ENCODE assay signal across 16 mouse cellular contexts in the genomic region with DNA sequence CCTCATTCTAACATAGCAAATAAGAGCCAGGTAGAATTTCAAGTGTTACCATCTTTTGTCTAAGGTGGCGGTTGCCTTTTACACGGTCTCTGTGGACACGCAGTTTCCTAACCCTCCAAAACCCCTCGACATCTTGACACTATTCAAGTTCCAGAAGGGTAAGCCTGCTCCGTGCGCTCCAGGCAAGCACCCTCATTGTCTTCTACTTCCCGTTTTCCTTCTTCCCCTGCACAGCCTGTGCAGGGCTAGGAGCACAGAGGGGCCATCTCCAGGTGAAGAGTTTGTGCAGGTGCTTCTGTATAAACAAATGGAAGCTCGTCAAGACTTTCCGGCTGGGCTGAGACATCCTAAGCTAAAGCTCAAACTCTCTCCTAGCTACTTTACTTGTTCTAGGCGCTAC. TPM values are rescaled to one million over a fixed set of nuclear protein-coding genes. Genes with fewer than 3 reads are reported as not detected.
DNase-seq lines count a peak whose midpoint lies in the region; ATAC-seq and TF ChIP-seq lines count a peak whose summit lies in the region.
"Had no signal": no experiment of that assay in that cellular context is flagged by ENCODE, and none has a peak within 500 bp of the region (broad histone marks: within the 10 kb centered on the region; RNA-seq: fewer than 3 reads in every experiment).

No protein-coding gene starts in this region.

- no peak overlapping the region for H3K4me3 ChIP-seq in hindbrain, embryonic 14.5 days (replicated peaks; ENCODE audit: low read length)
- H3K4me3 ChIP-seq in hindbrain, embryonic 12.5 days, result no peak overlapping the region
- peak overlapping the region; percentile 77 for H3K4me3 ChIP-seq in ES-Bruce4 (ENCODE audit: low read depth, low read length)
- no peak overlapping the region for H3K4me3 ChIP-seq in liver, embryonic 16.5 days (ENCODE audit: low read depth, low read length)
- H3K4me3 ChIP-seq in forebrain, embryonic 13.5 days, result no peak overlapping the region

- TF ChIP-seq POLR2A in ES-Bruce4 (IDR thresholded peaks at IDR 0.05; ENCODE audit: insufficient read depth, low read length), result no peak

- H3K9ac ChIP-seq in hindbrain, embryonic 14.5 days, result no peak overlapping the region
- no peak overlapping the region for H3K9ac ChIP-seq in hindbrain, embryonic 12.5 days
- peak overlapping the region; percentile 79; the same call in 1 of the 2 replicates for H3K9ac ChIP-seq in ES-Bruce4 (ENCODE audit: low read depth, poor library complexity, severe bottlenecking)
- H3K9ac ChIP-seq in liver, embryonic 16.5 days (ENCODE audit: low read depth, low read length), result no peak overlapping the region
- H3K9ac ChIP-seq in forebrain, embryonic 13.5 days, result no peak overlapping the region

- H3K27ac ChIP-seq in hindbrain, embryonic 14.5 days, result no peak overlapping the region
- no peak overlapping the region for H3K27ac ChIP-seq in hindbrain, embryonic 12.5 days
- peak overlapping the region; percentile 91; the same call in 1 of the 2 replicates for H3K27ac ChIP-seq in ES-Bruce4 (ENCODE audit: insufficient read depth, low read length)
- no peak overlapping the region; the same call in 1 of the 2 replicates for H3K27ac ChIP-seq in liver, embryonic 16.5 days (ENCODE audit: low read length)
- H3K27ac ChIP-seq in forebrain, embryonic 13.5 days, result no peak overlapping the region
- H3K27ac ChIP-seq: limb, embryonic 13.5 days had no signal

- ATAC-seq in hindbrain, embryonic 14.5 days (ENCODE audit: low FRiP score), result no peak
- no peak for ATAC-seq in hindbrain, embryonic 12.5 days (ENCODE audit: low FRiP score)
- ATAC-seq in liver, embryonic 16.5 days (ENCODE audit: low read depth), result no peak
- no peak for ATAC-seq in forebrain, embryonic 13.5 days
- ATAC-seq: Patski had no signal

- no peaks in the 10 kb centered on the region for H3K36me3 ChIP-seq in hindbrain, embryonic 14.5 days (replicated peaks; ENCODE audit: control insufficient read depth, insufficient read depth)
- H3K36me3 ChIP-seq in hindbrain, embryonic 12.5 days, result peaks cover 2% of the 10 kb centered on the region; the same call in 1 of the 2 replicates
- H3K36me3 ChIP-seq in ES-Bruce4 (ENCODE audit: control insufficient read depth, insufficient read depth, low read length, poor library complexity, severe bottlenecking), result peaks cover 3% of the 10 kb centered on the region; the same call in 1 of the 2 replicates
- 0 out of 2 replicates have a peak, but pooled peaks cover 2% of the 10 kb centered on the region for H3K36me3 ChIP-seq in liver, embryonic 16.5 days (ENCODE audit: control insufficient read depth, insufficient read depth)
- peaks cover 3% of the 10 kb centered on the region for H3K36me3 ChIP-seq in forebrain, embryonic 13.5 days (ENCODE audit: poor library complexity, severe bottlenecking)

- H3K27me3 ChIP-seq in hindbrain, embryonic 14.5 days (ENCODE audit: control insufficient read depth, insufficient read depth, low read length), result no peaks in the 10 kb centered on the region
- H3K27me3 ChIP-seq in hindbrain, embryonic 12.5 days, result no peaks in the 10 kb centered on the region
- no peaks in the 10 kb centered on the region for H3K27me3 ChIP-seq in ES-Bruce4 (ENCODE audit: control insufficient read depth, insufficient read depth, low read length, poor library complexity, severe bottlenecking)
- H3K27me3 ChIP-seq in liver, embryonic 16.5 days (ENCODE audit: control insufficient read depth, insufficient read depth, low read depth, low read length), result no peaks in the 10 kb centered on the region
- no peaks in the 10 kb centered on the region for H3K27me3 ChIP-seq in forebrain, embryonic 13.5 days
- H3K27me3 ChIP-seq: limb, embryonic 13.5 days had no signal

- peaks cover 16% of the 10 kb centered on the region for H3K4me1 ChIP-seq in hindbrain, embryonic 14.5 days (replicated peaks; ENCODE audit: control insufficient read depth, insufficient read depth, low read length)
- H3K4me1 ChIP-seq in hindbrain, embryonic 12.5 days, result peaks cover 20% of the 10 kb centered on the region
- peaks cover 3% of the 10 kb centered on the region for H3K4me1 ChIP-seq in ES-Bruce4 (ENCODE audit: control insufficient read depth, insufficient read depth, low read length)
- peaks cover 23% of the 10 kb centered on the region for H3K4me1 ChIP-seq in liver, embryonic 16.5 days (ENCODE audit: control insufficient read depth, low read depth, low read length)
- peaks cover 30% of the 10 kb centered on the region for H3K4me1 ChIP-seq in forebrain, embryonic 13.5 days

- no peak for TF ChIP-seq CTCF in ES-Bruce4 (IDR thresholded peaks at IDR 0.05; ENCODE audit: low read depth, low read length)

- TF ChIP-seq EP300 in ES-Bruce4 (IDR thresholded peaks at IDR 0.05; ENCODE audit: insufficient read depth, low read depth, low read length), result no peak

- no peaks in the 10 kb centered on the region for H3K9me3 ChIP-seq in hindbrain, embryonic 14.5 days (ENCODE audit: control insufficient read depth, low read length)
- no peaks in the 10 kb centered on the region for H3K9me3 ChIP-seq in hindbrain, embryonic 12.5 days (replicated peaks)
- no peaks in the 10 kb centered on the region for H3K9me3 ChIP-seq in ES-Bruce4 (replicated peaks; ENCODE audit: control insufficient read depth, insufficient read depth, low read length, poor library complexity, severe bottlenecking)
- no peaks in the 10 kb centered on the region for H3K9me3 ChIP-seq in liver, embryonic 16.5 days (replicated peaks; ENCODE audit: control insufficient read depth, low read length)
- no peaks in the 10 kb centered on the region for H3K9me3 ChIP-seq in forebrain, embryonic 13.5 days (replicated peaks)
- H3K9me3 ChIP-seq: limb, embryonic 13.5 days had no signal

- WGBS in hindbrain, embryonic 14.5 days, result 95% methylated on average over 10 of the region's 10 CpGs
- WGBS in hindbrain, embryonic 12.5 days, result 94% methylated on average over 10 of the region's 10 CpGs
- 58% methylated on average over 10 of the region's 10 CpGs for WGBS in liver, embryonic 16.5 days (ENCODE audit: insufficient replicate concordance)
- WGBS in forebrain, embryonic 13.5 days, result 94% methylated on average over 10 of the region's 10 CpGs

- H3K4me2 ChIP-seq in hindbrain, embryonic 14.5 days (replicated peaks), result 0 out of 2 replicates have a peak overlapping the region, but pooled peaks have one; percentile 62
- H3K4me2 ChIP-seq in hindbrain, embryonic 12.5 days (replicated peaks), result no peak overlapping the region
- peak overlapping the region; percentile 77 for H3K4me2 ChIP-seq in liver, embryonic 16.5 days (ENCODE audit: low read depth, low read length)
- H3K4me2 ChIP-seq in forebrain, embryonic 13.5 days, result no peak overlapping the region

- DNase-seq in hindbrain, embryonic 14.5 days (ENCODE audit: low spot score), result no peak
- peak; percentile 54 for DNase-seq in MEL-GATA-1-ER (ENCODE audit: extremely low read depth, low read depth)
- DNase-seq in right cerebral cortex, postnatal 4 days, result no peak
- DNase-seq: cerebellum, postnatal 25 days; heart, adult 11 months; heart, postnatal 36 days; kidney, postnatal 14 days; lung, postnatal 10 days; right cerebral cortex, postnatal 25 days; thymus, adult 18-20 months had no signal

RNA-seq across cellular contexts. Expression of gene Zbed4, which starts 1.4 kb away (rescaled TPM):
- 18.4 and 19.9 TPM in 2 replicates for polyA plus RNA-seq in hindbrain, embryonic 14.5 days (2014; fragmentation: Nextera tagmentation; extraction: Ambion mirVana)
- polyA plus RNA-seq in hindbrain, embryonic 12.5 days (2016; fragmentation: Nextera tagmentation; extraction: Ambion mirVana), result 37.1 and 37.3 TPM in 2 replicates
- polyA plus RNA-seq in ES-Bruce4 (2011; ENCODE audit: insufficient read depth, insufficient read length, low read depth, missing spikeins), result 36.9 and 44.5 TPM in 2 replicates
- polyA plus RNA-seq in liver, embryonic 16.5 days (2015; fragmentation: Nextera tagmentation; extraction: Ambion mirVana), result 10.0 and 10.2 TPM in 2 replicates
- 29.1 and 31.6 TPM in 2 replicates for polyA plus RNA-seq in forebrain, embryonic 13.5 days (2015; fragmentation: Nextera tagmentation; extraction: Ambion mirVana)

RNA-seq across cellular contexts. Expression of gene Brd1, which starts 16.0 kb away (rescaled TPM):
- 20.3 and 20.8 TPM in 2 replicates for polyA plus RNA-seq in hindbrain, embryonic 14.5 days (2014; fragmentation: Nextera tagmentation; extraction: Ambion mirVana)
- 26.9 and 28.2 TPM in 2 replicates for polyA plus RNA-seq in hindbrain, embryonic 12.5 days (2016; fragmentation: Nextera tagmentation; extraction: Ambion mirVana)
- 85.9 and 86.2 TPM in 2 replicates for polyA plus RNA-seq in ES-Bruce4 (2011; ENCODE audit: insufficient read depth, insufficient read length, low read depth, missing spikeins)
- 6.1 and 7.0 TPM in 2 replicates for polyA plus RNA-seq in liver, embryonic 16.5 days (2015; fragmentation: Nextera tagmentation; extraction: Ambion mirVana)
- polyA plus RNA-seq in forebrain, embryonic 13.5 days (2015; fragmentation: Nextera tagmentation; extraction: Ambion mirVana), result 30.5 TPM in 2 replicates

Comparison
In these comparisons a context has a peak if more than half of its experiments do, and no peak if none do; other contexts are left out.
1. H3K4me2 ChIP-seq: peak in hindbrain, embryonic 14.5 days (single experiment) and liver, embryonic 16.5 days (single experiment); none in hindbrain, embryonic 12.5 days (single experiment) and forebrain, embryonic 13.5 days (single experiment).